Mouse (Mus musculus) embryonic fibroblast, embryonic 13.5 days (primary cell): ENCODE measurements around the gene Tcaf1.

Source experiments
- CTCF ChIP-seq: IDR thresholded peaks from 2 replicates; pipeline ENCODE4 v1.5.1; 2011; ENCODE audit warnings: mild to moderate bottlenecking, control low read depth, low read length, moderate library complexity, borderline replicate concordance; ENCODE audit not compliant: insufficient read depth
- POLR2A ChIP-seq: IDR thresholded peaks from 2 replicates; pipeline ENCODE4 v1.6.1; 2011; ENCODE audit warnings: low read depth, mild to moderate bottlenecking, control low read depth, low read length, moderate library complexity

DNA sequence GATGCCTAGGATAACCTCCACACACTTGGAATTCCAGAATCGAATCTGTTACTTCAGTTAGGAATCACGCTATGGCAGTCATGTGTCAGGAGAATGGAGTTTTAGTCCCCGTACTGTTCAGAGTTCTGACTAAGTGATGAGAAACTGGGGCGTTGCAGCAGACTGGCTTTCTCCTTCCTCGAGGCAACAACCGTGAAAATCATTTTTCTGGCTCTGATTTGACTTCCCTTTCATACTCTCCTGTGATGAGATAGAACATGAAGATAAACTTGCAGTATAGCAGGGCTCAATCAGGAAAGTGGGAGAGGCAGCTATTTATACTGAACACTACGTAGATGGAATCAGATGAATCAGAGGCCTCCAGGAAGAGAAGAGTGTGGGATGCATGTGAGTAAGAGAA is 29.8 kb downstream of the Tcaf1 start:
- TF ChIP-seq POLR2A (no peak), CTCF (no peak)
